In the genomic region with DNA sequence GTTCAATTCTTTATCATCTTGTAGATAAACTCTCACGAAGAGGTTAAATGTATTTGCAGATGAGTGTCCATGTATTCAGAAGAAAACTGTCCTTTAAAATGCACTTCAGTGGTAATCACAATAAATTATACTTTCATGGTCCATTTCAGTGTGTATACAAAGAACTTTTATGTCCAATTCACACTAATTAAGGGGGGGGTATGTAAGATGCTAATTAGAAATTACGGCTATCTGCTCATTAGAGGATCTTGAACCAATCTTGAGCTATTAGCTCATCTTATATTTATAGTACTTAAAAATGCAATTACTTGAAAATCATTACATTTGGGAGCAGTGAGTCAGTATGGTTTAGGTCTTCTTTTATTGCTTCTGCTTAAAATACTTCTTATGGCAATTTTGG, we compare ENCODE assay signal across 19 mouse cellular contexts.
"Had no signal": no experiment of that assay in that cellular context is flagged by ENCODE, and none has a peak within 500 bp of the region (broad histone marks: within the 10 kb centered on the region; RNA-seq: fewer than 3 reads in every experiment).

No protein-coding gene starts in this region.

- H3K27me3 ChIP-seq: liver, embryonic 13.5 days; neural tube, embryonic 12.5 days had no signal

- H3K27ac ChIP-seq: left cerebral cortex, adult 2 months; liver, embryonic 13.5 days; neural tube, embryonic 12.5 days; stomach, postnatal 0 days had no signal

- H3K4me1 ChIP-seq: neural tube, embryonic 12.5 days had no signal

- H3K36me3 ChIP-seq: liver, embryonic 13.5 days; neural tube, embryonic 12.5 days had no signal

- DNase-seq: kidney, adult 18-20 months; kidney, adult 9 months; kidney, postnatal 14 days; kidney, postnatal 4 days; layer of hippocampus, adult 9-11 months; liver, embryonic 13.5 days; lung, adult 2 months; lung, postnatal 14 days; lung, postnatal 4 days; midbrain, embryonic 14.5 days; right cerebral cortex, adult 18-20 months; right cerebral cortex, postnatal 14 days; right cerebral cortex, postnatal 4 days; thymus, adult 2 months; thymus, postnatal 25 days had no signal

- H3K9me3 ChIP-seq: liver, embryonic 13.5 days; neural tube, embryonic 12.5 days had no signal

- H3K9ac ChIP-seq: liver, embryonic 13.5 days; neural tube, embryonic 12.5 days had no signal

- H3K4me2 ChIP-seq: liver, embryonic 13.5 days; midbrain, embryonic 11.5 days; neural tube, embryonic 12.5 days had no signal

- H3K4me3 ChIP-seq: left cerebral cortex, adult 2 months; liver, embryonic 13.5 days; neural tube, embryonic 12.5 days had no signal
